Mouse (Mus musculus) heart, embryonic 14.5 days (tissue): ENCODE data around the gene Clcnka. TPM values are rescaled to one million over a fixed set of nuclear protein-coding genes. Genes with fewer than 3 reads are reported as not detected.

Source experiments
- ATAC-seq: fragments of 200-750 bp; cut with Nextera tagmentation; 2 replicates; pipeline ENCODE4 v1.8.0; 2017; ENCODE audit warnings: low read depth, moderate TSS enrichment; ENCODE audit not compliant: insufficient number of reproducible peaks, insufficient read depth, low FRiP score
- H3K27ac ChIP-seq, 2 experiments: fragments of 200-500 bp in 1 of 2; fragments of 300-500 bp in 1 of 2; sonication (generic) in 1 of 2; replicated peaks in 1 of 2; 2 replicates each; pipeline ENCODE4 v1.5.1; 2012 to 2014; ENCODE audit warnings: low read depth in 2 of 2, low read length in 2 of 2, control low read depth in 1 of 2, mild to moderate bottlenecking in 1 of 2, mixed read lengths in 1 of 2; ENCODE audit not compliant: control insufficient read depth in 1 of 2, insufficient read depth in 1 of 2
- H3K27me3 ChIP-seq: fragments of 300-500 bp; sonication (generic); 2 replicates; pipeline ENCODE4 v1.6.1; 2014; ENCODE audit warnings: mild to moderate bottlenecking, low read length, control low read depth; ENCODE audit not compliant: control insufficient read depth, insufficient read depth
- H3K36me3 ChIP-seq: fragments of 300-500 bp; sonication (generic); 2 replicates; pipeline ENCODE4 v1.6.1; 2014; ENCODE audit warnings: mild to moderate bottlenecking, control low read depth, low read length, mixed read lengths; ENCODE audit not compliant: control insufficient read depth, insufficient read depth
- H3K4me1 ChIP-seq, 2 experiments: fragments of 200-500 bp in 1 of 2; fragments of 300-500 bp in 1 of 2; sonication (generic) in 1 of 2; 2 replicates each; pipeline ENCODE4 v1.6.1; 2012 to 2014; ENCODE audit warnings: low read length in 2 of 2, control low read depth in 1 of 2, mixed read lengths in 1 of 2; ENCODE audit not compliant: control insufficient read depth in 2 of 2, insufficient read depth in 2 of 2
- H3K4me2 ChIP-seq: fragments of 300-500 bp; sonication (generic); 2 replicates; pipeline ENCODE4 v1.6.1; 2014; ENCODE audit warnings: mild to moderate bottlenecking, low read length
- H3K4me3 ChIP-seq, 2 experiments: fragments of 200-500 bp in 1 of 2; fragments of 300-500 bp in 1 of 2; sonication (generic) in 1 of 2; 2 replicates each; pipeline ENCODE4 v1.5.1; 2012 to 2014; ENCODE audit warnings: low read length in 2 of 2, mild to moderate bottlenecking in 2 of 2, control low read depth in 1 of 2, low read depth in 1 of 2, moderate library complexity in 1 of 2; ENCODE audit not compliant: control insufficient read depth in 1 of 2, insufficient read depth in 1 of 2
- H3K9ac ChIP-seq: fragments of 300-500 bp; sonication (generic); 2 replicates; pipeline ENCODE4 v1.6.1; 2014; ENCODE audit warnings: mild to moderate bottlenecking, low read length
- H3K9me3 ChIP-seq: fragments of 300-500 bp; sonication (generic); 2 replicates; pipeline ENCODE4 v1.6.1; 2016; ENCODE audit warnings: low read length, control low read depth; ENCODE audit not compliant: control insufficient read depth
- WGBS: fragments of 180-500 bp; shearing (Covaris S2); extraction: QIAGEN DNeasy Blood & Tissue Kit; methylation state at CpG from one replicate; pipeline ENCODE4 v1.1.7; 2014; 5-methylcytosine and 5-hydroxymethylcytosine counted together
- polyA plus RNA-seq: library from polyadenylated mRNA; unstranded; fragments of >200 nt; fragmentation: Nextera tagmentation; extraction: Ambion mirVana; gene quantifications from 2 replicates; pipeline ENCODE4 v1.2.1, GENCODE M21; 2014

Clcnka gene
- polyA plus RNA-seq, 1 experiment from 2014 or later, result not detected

DNA sequence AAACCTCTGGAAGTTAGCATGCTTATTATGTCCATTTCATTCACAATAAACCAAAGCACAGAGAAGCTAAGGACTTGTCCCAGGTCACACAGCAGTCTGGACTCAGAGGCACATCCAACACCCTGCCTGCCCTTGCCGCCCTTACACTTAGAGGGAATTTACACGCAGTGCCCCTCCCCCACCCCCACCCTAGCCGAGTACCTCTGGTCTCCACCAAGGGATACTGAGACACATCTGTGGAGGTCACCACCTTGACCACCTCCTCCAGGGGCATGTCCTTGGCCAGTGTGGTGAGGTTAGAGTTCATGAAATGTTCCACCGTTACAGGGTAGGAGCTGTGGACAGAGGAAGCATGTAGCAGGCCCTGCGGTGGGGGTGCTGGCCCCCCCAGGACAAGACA is 10.6 kb downstream of the Clcnka start:
- ATAC-seq, result no peak
- Histone ChIP-seq H3K4me3 (no peak overlapping the region), H3K4me2 (no peak overlapping the region), H3K27me3 (peaks cover 19% of the 10 kb centered on the region), H3K9me3 (no peaks in the 10 kb centered on the region), H3K27ac (no peak overlapping the region), H3K9ac (no peak overlapping the region), H3K4me1 (peaks cover 2 to 5% of the 10 kb centered on the region in 2 experiments; a peak in 2 of 4 replicates), H3K36me3 (no peaks in the 10 kb centered on the region)
- WGBS, result 68% methylated on average over 5 of the region's 5 CpGs

DNA sequence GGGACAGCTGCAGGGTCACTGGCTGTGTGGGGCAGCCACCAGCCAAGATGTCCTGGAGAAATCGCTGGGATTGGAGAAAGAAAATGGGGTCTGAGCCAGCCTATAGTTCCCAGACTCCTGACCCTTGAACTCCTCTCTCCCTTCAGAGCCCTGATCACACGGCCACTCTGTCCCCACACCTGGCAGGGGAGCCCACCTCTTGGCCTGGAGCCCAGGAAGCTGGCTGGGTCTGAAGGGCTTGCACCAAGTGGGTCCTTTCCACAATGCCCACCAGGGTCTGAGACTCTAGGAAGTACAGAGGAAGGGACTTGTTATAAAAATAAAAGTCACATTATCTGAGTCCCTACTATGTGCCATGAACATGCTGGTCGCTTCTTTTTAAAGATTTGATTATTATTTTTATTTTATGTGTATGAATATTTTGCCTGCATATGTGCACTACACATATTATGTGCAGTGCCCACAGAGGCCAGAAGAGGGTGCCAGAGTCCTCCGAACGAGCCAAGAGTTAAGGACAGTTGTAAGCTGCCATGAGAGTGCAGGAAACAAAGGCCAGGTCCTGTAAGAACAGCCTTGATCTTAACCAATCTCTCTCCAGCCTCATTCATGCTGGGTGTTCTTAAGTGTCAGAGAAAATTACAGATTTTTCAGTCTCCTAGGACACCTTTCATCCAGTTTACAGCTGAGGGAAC is 11.3 kb downstream of the Clcnka start:
- peaks cover 2 to 12% of the 10 kb centered on the region in 2 experiments; a peak in 3 of 4 replicates for H3K4me1 ChIP-seq
- no peak overlapping the region for H3K4me2 ChIP-seq
- no peak overlapping the region for H3K27ac ChIP-seq
- no peaks in the 10 kb centered on the region for H3K9me3 ChIP-seq
- peaks cover 25% of the 10 kb centered on the region for H3K27me3 ChIP-seq
- 13% methylated on average over 5 of the region's 5 CpGs for WGBS
- H3K9ac ChIP-seq, result no peak overlapping the region
- H3K4me3 ChIP-seq, result no peak overlapping the region
- no peak for ATAC-seq
- H3K36me3 ChIP-seq, result no peaks in the 10 kb centered on the region

DNA sequence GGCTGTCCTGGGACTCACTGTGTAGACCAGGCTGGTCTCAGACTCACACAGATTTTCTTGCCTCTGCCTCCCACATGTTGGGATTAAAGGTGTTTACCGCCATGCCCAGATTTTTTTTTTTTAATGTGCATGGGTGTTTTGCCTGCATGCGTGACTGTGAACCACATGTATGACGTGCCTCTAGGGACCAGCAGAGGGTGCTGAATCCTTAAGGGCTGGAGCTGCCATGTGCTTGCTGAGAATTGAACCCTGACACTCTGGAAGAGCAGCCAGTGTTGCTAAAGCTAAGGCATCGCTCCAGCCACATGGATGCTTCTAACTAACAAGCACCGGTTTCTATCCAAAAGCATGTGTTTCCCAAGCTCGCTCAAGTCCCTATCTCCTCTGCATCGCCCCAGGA is 12.4 kb downstream of the Clcnka start:
- 64% methylated on average over 7 of the region's 7 CpGs for WGBS
- Histone ChIP-seq H3K9ac (no peak overlapping the region), H3K36me3 (no peaks in the 10 kb centered on the region), H3K4me3 (no peak overlapping the region), H3K4me2 (no peak overlapping the region), H3K4me1 (peaks cover 2 to 14% of the 10 kb centered on the region in 2 experiments; a peak in 3 of 4 replicates), H3K27me3 (peaks cover 36% of the 10 kb centered on the region), H3K9me3 (no peaks in the 10 kb centered on the region), H3K27ac (no peak overlapping the region)
- no peak for ATAC-seq

DNA sequence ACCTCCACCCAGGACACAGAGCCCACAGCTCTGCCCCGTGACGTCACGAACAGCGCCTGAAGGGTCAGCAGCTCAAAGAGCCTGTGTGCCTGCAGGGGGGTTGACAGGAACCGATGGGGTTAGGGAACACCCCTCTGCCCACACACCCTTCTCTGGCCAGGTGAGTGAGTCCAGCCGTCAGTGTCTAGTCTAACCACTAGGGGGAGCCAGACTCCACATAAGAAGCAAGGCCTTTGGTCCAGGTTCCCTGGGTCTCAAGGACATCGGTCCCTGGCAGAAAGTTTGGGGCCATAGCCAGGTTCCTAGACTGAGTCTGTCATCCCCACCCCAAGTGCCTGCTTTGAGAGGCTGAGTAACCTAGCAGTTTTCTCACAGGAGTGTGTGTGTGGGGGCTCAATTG is 13.2 kb downstream of the Clcnka start:
- H3K4me2 ChIP-seq, result no peak overlapping the region

DNA sequence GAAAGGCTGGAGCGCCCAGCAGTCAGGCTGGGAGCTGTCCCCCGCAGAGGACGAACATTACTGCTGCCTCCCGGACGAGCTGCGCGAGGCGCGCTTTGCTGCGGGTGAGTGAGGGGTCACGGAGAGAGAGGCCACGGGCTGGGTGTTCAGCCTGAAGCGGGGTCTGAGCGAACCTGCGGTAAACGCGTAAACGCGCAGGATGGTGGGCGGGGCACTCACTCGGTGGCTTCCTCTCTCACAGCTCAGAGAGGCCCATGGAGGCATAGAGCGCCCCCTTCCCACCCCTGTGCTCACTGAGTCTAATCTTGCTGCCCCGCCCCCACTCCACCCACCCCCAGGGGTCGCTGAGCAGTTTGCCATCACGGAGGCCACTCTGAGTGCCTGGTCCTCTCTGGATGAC is 16.1 kb downstream of the Clcnka start:
- no peak overlapping the region for H3K27ac ChIP-seq
- H3K4me2 ChIP-seq, result peak overlapping the region; percentile 76
- H3K36me3 ChIP-seq, result no peaks in the 10 kb centered on the region
- peak overlapping the region; percentile 54 for H3K9ac ChIP-seq
- ATAC-seq, result no peak
- peak overlapping the region; percentile 35 to 40 for H3K4me3 ChIP-seq
- under 1% methylated on average over 23 of the region's 25 CpGs for WGBS
- H3K9me3 ChIP-seq, result no peaks in the 10 kb centered on the region
- H3K4me1 ChIP-seq, result peaks cover 2 to 14% of the 10 kb centered on the region in 2 experiments; a peak in 3 of 4 replicates
- peaks cover 46% of the 10 kb centered on the region for H3K27me3 ChIP-seq

More for the DNA sequence above, 13.2 kb downstream of the Clcnka start:
- Histone ChIP-seq H3K9ac (no peak overlapping the region), H3K27ac (no peak overlapping the region), H3K36me3 (no peaks in the 10 kb centered on the region), H3K4me1 (peaks cover 2 to 14% of the 10 kb centered on the region in 2 experiments; a peak in 3 of 4 replicates), H3K4me3 (no peak overlapping the region), H3K27me3 (peaks cover 44% of the 10 kb centered on the region), H3K9me3 (no peaks in the 10 kb centered on the region)
- no peak for ATAC-seq
- 0% methylated on average over 7 of the region's 7 CpGs for WGBS

DNA sequence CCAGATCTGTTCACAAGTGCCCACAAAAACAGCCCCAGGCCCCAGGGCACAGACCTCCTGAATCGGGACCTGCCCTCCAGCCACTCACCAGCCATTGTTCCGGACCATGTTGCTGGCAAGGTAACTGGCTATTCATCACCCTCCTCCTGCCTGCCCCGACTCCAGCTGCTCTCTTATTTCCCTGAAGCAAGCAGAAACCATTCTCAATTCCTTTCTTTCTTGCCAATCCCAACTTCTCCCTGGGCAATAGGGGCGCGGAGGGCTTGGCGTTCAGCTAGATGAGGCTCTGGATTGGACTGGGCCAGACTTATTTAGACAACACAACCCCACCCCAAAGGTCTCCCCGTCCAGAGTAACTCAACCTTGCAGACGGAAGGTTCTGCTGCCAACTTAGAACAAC is 18.9 kb downstream of the Clcnka start:
- no peak for ATAC-seq
- Histone ChIP-seq H3K9me3 (no peaks in the 10 kb centered on the region), H3K9ac (no peak overlapping the region), H3K36me3 (no peaks in the 10 kb centered on the region), H3K4me1 (peaks cover 2 to 14% of the 10 kb centered on the region in 2 experiments; a peak in 3 of 4 replicates), H3K27ac (no peak overlapping the region), H3K27me3 (peaks cover 44% of the 10 kb centered on the region), H3K4me2 (no peak overlapping the region), H3K4me3 (no peak overlapping the region)
- 71% methylated on average over 8 of the region's 8 CpGs for WGBS

DNA sequence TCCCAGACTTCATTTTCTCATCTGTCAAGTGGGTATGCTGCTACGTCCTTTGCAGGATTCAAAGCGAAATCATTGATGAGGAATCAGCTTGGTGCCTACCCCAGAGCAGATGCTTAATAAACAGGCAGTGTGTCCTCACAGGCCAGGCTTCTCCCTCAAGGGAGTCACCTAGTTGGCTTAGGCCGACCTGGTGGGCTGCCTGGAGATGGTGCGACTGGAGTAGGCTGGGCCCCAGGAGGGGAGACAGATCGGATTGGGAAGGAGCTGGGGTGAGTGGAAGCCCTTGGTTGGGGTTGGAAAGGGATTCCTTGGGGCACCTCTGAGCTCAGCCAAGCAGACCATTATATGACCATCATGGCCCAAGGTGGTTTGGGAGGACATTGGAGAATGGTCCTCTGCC is 26.1 kb downstream of the Clcnka start:
- ATAC-seq, result no peak
- Histone ChIP-seq H3K27me3 (peaks cover 8% of the 10 kb centered on the region; the same call in 1 of the 2 replicates), H3K9me3 (no peaks in the 10 kb centered on the region), H3K9ac (no peak overlapping the region), H3K27ac (no peak overlapping the region), H3K4me2 (no peak overlapping the region), H3K36me3 (no peaks in the 10 kb centered on the region), H3K4me1 (peaks cover 0 to 2% of the 10 kb centered on the region in 2 experiments; a peak in 1 of 4 replicates), H3K4me3 (no peak overlapping the region)
- 86% methylated on average over 5 of the region's 5 CpGs for WGBS
